ENCODE assay signal across 15 mouse cellular contexts in the genomic region with DNA sequence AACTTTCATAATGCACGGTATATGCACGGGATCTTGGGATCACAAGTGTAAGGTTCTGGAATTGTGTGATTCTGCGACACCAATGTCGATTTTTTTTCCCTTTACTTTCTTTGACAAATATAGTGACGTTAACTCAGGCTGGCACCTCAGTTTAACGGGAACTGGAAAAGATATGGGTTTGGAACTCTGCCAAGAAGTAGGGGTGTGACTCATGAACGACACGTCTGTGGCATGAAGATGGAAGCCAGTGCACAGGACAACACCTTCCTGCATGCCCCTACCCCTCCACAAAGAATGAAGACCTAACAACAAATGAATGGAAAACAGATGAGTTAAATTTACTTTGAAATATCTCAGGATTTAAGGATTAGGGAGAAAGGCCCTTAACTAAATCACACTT.
"Had no signal": no experiment of that assay in that cellular context is flagged by ENCODE, and none has a peak within 500 bp of the region (broad histone marks: within the 10 kb centered on the region; RNA-seq: fewer than 3 reads in every experiment).

No protein-coding gene starts in this region.

- H3K36me3 ChIP-seq: limb, embryonic 15.5 days; liver, embryonic 12.5 days; midbrain, embryonic 12.5 days had no signal

- ATAC-seq: liver, embryonic 12.5 days; midbrain, embryonic 16.5 days had no signal

- H3K27me3 ChIP-seq: kidney, embryonic 15.5 days; limb, embryonic 15.5 days; liver, embryonic 12.5 days; lung, embryonic 15.5 days; megakaryocyte, embryonic 14.5 days; midbrain, embryonic 12.5 days; neural tube, embryonic 13.5 days had no signal

- H3K27ac ChIP-seq: kidney, embryonic 15.5 days; limb, embryonic 15.5 days; liver, embryonic 12.5 days; lung, embryonic 15.5 days; midbrain, embryonic 12.5 days; neural tube, embryonic 13.5 days had no signal

- H3K9me3 ChIP-seq: kidney, embryonic 15.5 days; limb, embryonic 15.5 days; liver, embryonic 12.5 days; lung, embryonic 15.5 days; midbrain, embryonic 12.5 days; neural tube, embryonic 13.5 days had no signal

- H3K4me2 ChIP-seq: kidney, embryonic 15.5 days; limb, embryonic 15.5 days; liver, embryonic 12.5 days; lung, embryonic 15.5 days; midbrain, embryonic 12.5 days; neural tube, embryonic 13.5 days had no signal

- H3K9ac ChIP-seq: kidney, embryonic 15.5 days; limb, embryonic 15.5 days; liver, embryonic 12.5 days; lung, embryonic 15.5 days; midbrain, embryonic 12.5 days; neural tube, embryonic 13.5 days had no signal

- DNase-seq: kidney, adult 2 months; kidney, postnatal 14 days; layer of hippocampus, adult 9-11 months; layer of hippocampus, postnatal 36 days; right cerebral cortex, adult 18-20 months; right cerebral cortex, postnatal 25 days; thymus, postnatal 4 days had no signal

- H3K4me1 ChIP-seq: kidney, embryonic 15.5 days; limb, embryonic 15.5 days; liver, embryonic 12.5 days; lung, embryonic 15.5 days; megakaryocyte, embryonic 14.5 days; midbrain, embryonic 12.5 days; neural tube, embryonic 13.5 days had no signal

- H3K4me3 ChIP-seq: kidney, embryonic 15.5 days; limb, embryonic 15.5 days; liver, embryonic 12.5 days; lung, embryonic 15.5 days; megakaryocyte, embryonic 14.5 days; midbrain, embryonic 12.5 days; neural tube, embryonic 13.5 days had no signal
